Mouse (Mus musculus) heart, adult 2 months (tissue): ENCODE data around the gene Ctsl.

Experiments used
- EP300 ChIP-seq: fragments of 200-500 bp; IDR thresholded peaks from 2 replicates; pipeline ENCODE4 v1.6.1; 2011; ENCODE audit warnings: low read depth, low read length, control low read depth; ENCODE audit not compliant: insufficient read depth
- POLR2A ChIP-seq: fragments of 200-500 bp; IDR thresholded peaks from 2 replicates; pipeline ENCODE4 v1.6.1; 2011; ENCODE audit warnings: mild to moderate bottlenecking, low read depth, low read length, control low read depth; ENCODE audit not compliant: insufficient read depth

DNA sequence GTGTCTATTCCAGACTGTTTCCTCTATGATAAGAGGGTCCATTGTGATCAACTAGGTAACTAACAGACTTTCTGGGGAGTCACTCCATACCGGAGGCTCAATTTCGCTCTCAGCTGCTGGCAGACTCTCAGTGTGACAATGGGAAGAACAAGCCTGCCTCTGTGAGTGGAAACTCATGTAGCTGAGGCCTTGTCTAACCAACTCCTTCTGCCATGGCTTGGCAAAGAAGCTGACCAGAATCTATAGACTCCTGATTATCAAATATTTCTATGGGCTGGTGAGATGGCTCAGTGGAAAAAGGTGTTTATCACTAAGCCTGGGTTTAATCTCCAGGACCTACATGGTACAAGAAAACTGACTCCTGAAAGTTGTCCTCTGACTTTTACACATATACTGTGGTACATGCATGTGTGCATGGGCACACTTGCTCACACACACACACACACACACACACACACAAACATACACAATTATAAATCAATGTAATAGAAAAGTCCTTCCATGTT is 42.1 kb upstream of the Ctsl start:
- TF ChIP-seq EP300 (no peak), POLR2A (no peak)
